Mouse (Mus musculus) forebrain, embryonic 15.5 days (tissue): ENCODE data around the gene Col8a2. TPM values are rescaled to one million over a fixed set of nuclear protein-coding genes. Genes with fewer than 3 reads are reported as not detected.

Experiments
- ATAC-seq: fragments of 200-750 bp; cut with Nextera tagmentation; replicated peaks from 2 replicates; pipeline ENCODE4 v1.8.0; 2017; ENCODE audit warnings: mild to moderate bottlenecking, moderate TSS enrichment, moderate library complexity
- H3K27ac ChIP-seq: fragments of 300-500 bp; sonication (generic); replicated peaks from 2 replicates; pipeline ENCODE4 v1.5.1; 2015; ENCODE audit warnings: mild to moderate bottlenecking, inconsistent platforms
- H3K27me3 ChIP-seq: fragments of 300-500 bp; sonication (generic); 2 replicates; pipeline ENCODE4 v1.6.1; 2015; ENCODE audit warnings: inconsistent platforms
- H3K36me3 ChIP-seq: fragments of 300-500 bp; sonication (generic); 2 replicates; pipeline ENCODE4 v1.6.1; 2015; ENCODE audit warnings: mild to moderate bottlenecking, inconsistent platforms
- H3K4me1 ChIP-seq: fragments of 300-500 bp; sonication (generic); 2 replicates; pipeline ENCODE4 v1.6.1; 2015; ENCODE audit warnings: inconsistent platforms
- H3K4me2 ChIP-seq: fragments of 300-500 bp; sonication (generic); replicated peaks from 2 replicates; pipeline ENCODE4 v1.6.1; 2015; ENCODE audit warnings: mild to moderate bottlenecking, inconsistent platforms
- H3K4me3 ChIP-seq: fragments of 300-500 bp; sonication (generic); 2 replicates; pipeline ENCODE4 v1.5.1; 2015; ENCODE audit warnings: mild to moderate bottlenecking, inconsistent platforms
- H3K9ac ChIP-seq: fragments of 300-500 bp; sonication (generic); replicated peaks from 2 replicates; pipeline ENCODE4 v1.6.1; 2015; ENCODE audit warnings: mild to moderate bottlenecking, inconsistent platforms
- H3K9me3 ChIP-seq: fragments of 300-500 bp; sonication (generic); 2 replicates; pipeline ENCODE4 v1.6.1; 2016; ENCODE audit warnings: inconsistent platforms
- WGBS: fragments of 180-500 bp; shearing (Covaris S2); methylation state at CpG from one replicate; pipeline ENCODE4 v1.1.7; 2015; ENCODE audit warnings: mixed read lengths; 5-methylcytosine and 5-hydroxymethylcytosine counted together
- polyA plus RNA-seq: library from polyadenylated mRNA; unstranded; fragments of >200 nt; fragmentation: Nextera tagmentation; extraction: Ambion mirVana; gene quantifications from 2 replicates; pipeline ENCODE4 v1.2.1, GENCODE M21; 2015

Gene Col8a2
- polyA plus RNA-seq, 1 experiment from 2014 or later: 3.0 TPM

DNA sequence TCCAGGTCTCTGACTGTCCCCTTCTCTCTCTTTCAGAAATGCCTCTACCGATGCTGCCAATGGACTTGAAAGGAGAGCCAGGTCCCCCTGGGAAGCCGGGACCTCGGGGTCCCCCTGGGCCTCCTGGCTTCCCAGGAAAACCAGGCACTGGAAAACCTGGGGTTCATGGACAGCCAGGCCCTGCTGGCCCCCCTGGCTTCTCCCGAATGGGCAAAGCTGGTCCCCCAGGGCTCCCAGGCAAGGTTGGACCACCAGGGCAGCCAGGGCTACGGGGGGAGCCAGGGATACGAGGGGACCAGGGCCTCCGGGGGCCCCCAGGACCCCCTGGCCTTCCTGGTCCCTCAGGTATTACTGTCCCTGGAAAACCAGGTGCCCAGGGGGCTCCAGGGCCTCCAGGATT, 23.8 kb downstream of the Col8a2 start:
- Histone ChIP-seq H3K4me2 (no peak overlapping the region), H3K4me1 (0 out of 2 replicates have a peak, but pooled peaks cover 5% of the 10 kb centered on the region), H3K4me3 (no peak overlapping the region), H3K9ac (no peak overlapping the region), H3K27ac (no peak overlapping the region), H3K27me3 (0 out of 2 replicates have a peak, but pooled peaks cover 3% of the 10 kb centered on the region), H3K9me3 (no peaks in the 10 kb centered on the region), H3K36me3 (peaks cover under 1% of the 10 kb centered on the region; the same call in 1 of the 2 replicates)
- no peak for ATAC-seq
- WGBS: 69% methylated on average over 7 of the region's 7 CpGs

DNA sequence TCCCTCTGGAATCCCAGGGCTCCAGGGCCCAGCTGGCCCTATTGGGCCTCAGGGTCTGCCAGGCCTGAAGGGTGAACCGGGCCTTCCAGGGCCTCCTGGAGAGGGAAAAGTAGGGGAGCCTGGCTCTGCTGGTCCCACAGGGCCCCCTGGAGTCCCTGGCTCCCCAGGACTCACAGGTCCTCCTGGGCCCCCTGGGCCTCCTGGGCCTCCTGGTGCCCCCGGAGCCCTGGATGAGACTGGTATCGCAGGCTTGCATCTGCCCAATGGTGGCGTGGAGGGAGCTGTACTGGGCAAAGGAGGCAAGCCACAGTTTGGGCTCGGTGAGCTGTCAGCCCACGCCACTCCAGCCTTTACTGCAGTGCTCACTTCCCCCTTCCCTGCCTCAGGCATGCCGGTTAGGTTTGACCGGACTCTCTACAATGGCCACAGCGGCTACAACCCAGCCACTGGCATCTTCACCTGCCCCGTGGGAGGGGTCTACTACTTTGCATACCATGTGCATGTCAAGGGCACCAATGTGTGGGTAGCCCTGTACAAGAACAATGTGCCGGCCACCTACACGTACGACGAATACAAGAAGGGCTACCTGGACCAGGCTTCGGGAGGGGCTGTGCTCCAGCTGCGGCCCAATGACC, 25.1 kb downstream of the Col8a2 start:
- 88% methylated on average over 16 of the region's 16 CpGs for WGBS
- H3K9me3 ChIP-seq: no peaks in the 10 kb centered on the region
- peaks cover 13% of the 10 kb centered on the region for H3K36me3 ChIP-seq
- 0 out of 2 replicates have a peak, but pooled peaks cover 3% of the 10 kb centered on the region for H3K27me3 ChIP-seq
- 0 out of 2 replicates have a peak, but pooled peaks cover 5% of the 10 kb centered on the region for H3K4me1 ChIP-seq
- H3K9ac ChIP-seq: no peak overlapping the region
- no peak overlapping the region for H3K4me3 ChIP-seq
- H3K27ac ChIP-seq: no peak overlapping the region
- no peak for ATAC-seq
- H3K4me2 ChIP-seq: no peak overlapping the region

DNA sequence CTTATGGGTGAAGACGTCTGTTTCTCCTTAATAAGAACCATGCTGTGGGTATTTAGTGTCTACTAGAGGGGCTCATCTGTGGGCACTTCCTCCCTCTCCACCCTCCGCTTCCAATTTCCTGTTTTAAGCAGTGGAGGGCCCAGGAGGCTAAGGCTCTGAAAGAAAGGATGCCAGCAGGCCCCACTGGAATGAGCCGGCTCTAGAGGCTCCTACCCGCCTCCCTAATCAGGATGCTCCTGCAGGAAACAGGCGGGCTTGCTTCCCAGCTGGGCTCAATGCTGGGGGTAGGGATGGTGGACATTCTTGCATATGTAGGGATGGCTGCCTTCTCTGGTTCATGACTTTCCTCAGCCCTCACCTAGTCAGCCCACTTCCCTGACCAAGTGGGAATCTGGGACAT, 26.6 kb downstream of the Col8a2 start:
- no peak for ATAC-seq
- no peak overlapping the region for H3K27ac ChIP-seq
- H3K4me2 ChIP-seq: no peak overlapping the region
- H3K9ac ChIP-seq: no peak overlapping the region
- H3K36me3 ChIP-seq: peaks cover 27% of the 10 kb centered on the region
- H3K9me3 ChIP-seq: no peaks in the 10 kb centered on the region
- no peak overlapping the region for H3K4me3 ChIP-seq
- 0 out of 2 replicates have a peak, but pooled peaks cover 3% of the 10 kb centered on the region for H3K27me3 ChIP-seq
- 36% methylated on average over 5 of the region's 5 CpGs for WGBS
- H3K4me1 ChIP-seq: 0 out of 2 replicates have a peak, but pooled peaks cover 5% of the 10 kb centered on the region

DNA sequence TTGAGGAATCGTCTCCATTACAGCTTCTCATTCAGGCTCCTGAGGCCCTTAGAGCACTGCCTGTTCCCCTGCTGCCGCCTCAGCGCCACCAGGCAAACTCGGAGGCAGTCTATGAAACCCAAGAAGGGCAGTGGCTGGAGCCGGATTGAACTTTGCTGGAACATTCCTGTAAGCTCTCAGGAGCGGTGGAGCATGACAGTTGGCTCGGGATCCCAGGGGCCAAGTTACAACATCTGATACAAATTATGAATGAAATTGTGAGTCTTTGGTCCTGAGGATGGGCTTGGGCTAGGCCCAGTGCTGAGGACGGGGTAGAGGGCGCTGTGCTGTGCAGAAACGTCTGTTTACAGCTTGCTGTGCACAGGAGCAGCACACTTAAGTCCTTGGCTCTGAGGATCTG, 27.8 kb downstream of the Col8a2 start:
- 61% methylated on average over 10 of the region's 10 CpGs for WGBS
- no peak overlapping the region for H3K4me3 ChIP-seq
- H3K27ac ChIP-seq: no peak overlapping the region
- no peak overlapping the region for H3K4me2 ChIP-seq
- H3K4me1 ChIP-seq: 0 out of 2 replicates have a peak, but pooled peaks cover 4% of the 10 kb centered on the region
- H3K27me3 ChIP-seq: no peaks in the 10 kb centered on the region
- peaks cover 28% of the 10 kb centered on the region for H3K36me3 ChIP-seq
- H3K9me3 ChIP-seq: no peaks in the 10 kb centered on the region
- no peak for ATAC-seq
- no peak overlapping the region for H3K9ac ChIP-seq

DNA sequence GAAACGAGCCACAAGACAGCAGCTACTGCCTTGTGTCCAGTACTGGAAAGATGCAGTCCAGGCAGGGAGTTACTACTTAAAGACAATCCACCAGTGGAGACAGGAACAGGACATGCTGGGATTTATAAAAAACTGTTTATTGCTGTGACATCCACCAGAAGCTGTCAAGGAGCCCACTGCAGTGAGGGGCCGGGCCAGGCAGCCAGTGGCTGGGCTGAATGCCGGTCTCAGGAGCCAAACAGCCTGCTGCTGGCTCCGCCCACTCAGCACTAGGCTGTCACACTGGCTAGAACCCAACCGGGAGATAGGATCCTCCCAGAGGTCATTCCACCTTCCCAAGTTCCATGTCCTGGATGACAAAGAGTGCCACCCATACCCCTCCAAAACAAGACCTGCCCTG, 29.3 kb downstream of the Col8a2 start:
- no peak overlapping the region for H3K4me3 ChIP-seq
- peaks cover 28% of the 10 kb centered on the region for H3K36me3 ChIP-seq
- H3K9ac ChIP-seq: no peak overlapping the region
- ATAC-seq: no peak
- H3K4me1 ChIP-seq: peaks cover 12% of the 10 kb centered on the region
- WGBS: 49% methylated on average over 5 of the region's 5 CpGs
- H3K27me3 ChIP-seq: no peaks in the 10 kb centered on the region
- H3K4me2 ChIP-seq: no peak overlapping the region
- H3K27ac ChIP-seq: no peak overlapping the region
- no peaks in the 10 kb centered on the region for H3K9me3 ChIP-seq

DNA sequence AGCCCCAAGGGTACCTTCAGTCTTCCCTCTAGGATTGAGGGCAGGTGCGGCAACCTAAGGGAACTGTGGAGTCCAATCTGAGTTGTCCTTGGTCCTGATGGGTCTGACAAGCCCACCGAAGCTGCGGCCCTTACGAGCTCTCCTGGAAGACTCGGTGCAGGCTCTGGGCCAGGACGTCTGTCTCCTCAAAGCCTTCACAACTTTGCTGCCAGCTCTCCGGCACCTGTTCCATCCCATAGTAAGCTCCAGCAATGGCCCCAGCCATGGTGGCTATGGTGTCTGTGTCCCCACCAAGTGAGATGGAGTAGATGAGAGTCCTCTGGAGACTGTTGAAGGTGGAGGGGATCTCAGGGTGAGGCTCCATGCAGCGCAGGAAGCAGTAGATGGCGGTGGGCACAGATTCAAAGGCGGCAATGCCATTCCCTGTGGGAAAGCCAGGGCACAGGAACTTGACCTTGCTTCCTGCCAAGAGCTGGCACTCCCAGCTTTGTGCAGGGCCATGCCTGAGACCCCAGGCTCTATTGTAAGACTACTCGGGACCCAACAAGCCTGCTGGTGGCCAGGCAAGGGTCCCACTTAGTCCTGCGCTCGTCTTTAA, 29.9 kb downstream of the Col8a2 start:
- Histone ChIP-seq H3K4me1 (peaks cover 13% of the 10 kb centered on the region), H3K36me3 (peaks cover 28% of the 10 kb centered on the region), H3K4me3 (no peak overlapping the region), H3K27ac (no peak overlapping the region), H3K9me3 (no peaks in the 10 kb centered on the region), H3K4me2 (no peak overlapping the region), H3K27me3 (no peaks in the 10 kb centered on the region), H3K9ac (no peak overlapping the region)
- 92% methylated on average over 13 of the region's 13 CpGs for WGBS
- no peak for ATAC-seq

DNA sequence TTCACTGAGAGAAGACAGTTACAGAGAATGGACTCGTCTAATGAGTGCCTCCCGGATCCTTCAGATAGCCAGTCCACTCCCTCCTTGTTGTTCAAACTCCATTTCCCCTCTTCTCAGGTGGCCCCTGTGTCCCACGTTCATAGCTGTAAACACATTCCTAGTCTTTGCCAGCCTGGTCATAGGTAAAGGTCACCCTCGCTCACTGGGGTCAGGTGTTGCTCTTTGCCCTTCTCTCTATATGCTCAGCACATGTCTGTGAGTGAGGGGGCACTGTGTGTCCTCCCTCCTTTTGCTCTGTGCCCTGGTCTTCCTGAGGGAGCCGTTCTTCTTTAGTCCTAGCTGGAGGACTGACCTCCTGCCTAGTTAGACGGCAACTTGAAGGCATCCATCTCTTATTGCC, 33.2 kb downstream of the Col8a2 start:
- H3K27me3 ChIP-seq: no peaks in the 10 kb centered on the region
- H3K4me2 ChIP-seq: no peak overlapping the region

DNA sequence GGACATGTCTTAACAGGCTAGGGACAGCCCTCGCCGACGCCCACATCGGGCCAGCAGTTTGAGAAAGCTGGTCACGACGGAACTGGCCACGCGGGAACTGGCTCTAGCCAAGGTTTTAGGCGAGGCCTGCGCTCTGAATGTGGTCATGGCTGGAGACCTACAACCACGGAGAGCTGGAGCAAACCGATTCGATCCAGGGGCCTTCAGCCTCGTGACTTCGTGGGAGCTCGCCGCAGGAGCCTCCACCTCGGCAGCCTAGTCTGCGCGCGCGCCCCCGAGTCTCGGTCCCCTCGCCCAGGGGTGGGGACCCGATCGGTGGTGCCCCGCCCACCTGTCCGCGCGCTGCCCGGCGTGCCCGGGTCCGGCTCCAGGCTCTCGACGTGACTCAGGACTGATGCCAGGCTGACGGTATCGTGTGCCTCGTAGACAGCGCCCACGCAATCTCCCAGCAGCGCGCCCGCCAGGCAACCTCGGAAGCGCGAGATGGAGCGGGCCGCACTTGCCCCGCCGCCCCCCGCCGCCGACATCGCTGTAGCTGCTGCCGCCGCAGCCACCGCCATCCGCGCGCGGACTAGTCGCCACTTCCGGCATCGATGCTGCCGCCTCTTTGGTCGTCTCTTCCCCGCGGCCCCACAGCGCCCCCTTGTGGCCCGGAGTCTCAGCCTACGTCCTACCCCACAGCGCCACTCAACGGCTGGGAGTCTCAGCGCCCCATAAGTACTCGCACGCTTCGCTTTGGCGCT, 34.7 kb downstream of the Col8a2 start, which contains the start of gene Adprhl2:
Gene Adprhl2, minus strand, starts transcription at position 593 of the 743 bp plus-strand sequence.
- Histone ChIP-seq H3K9me3 (no peaks in the 10 kb centered on the region), H3K4me1 (peaks cover 33% of the 10 kb centered on the region), H3K36me3 (peaks cover 19% of the 10 kb centered on the region), H3K4me2 (peak within 1 kb of the TSS; percentile 77), H3K27me3 (no peaks in the 10 kb centered on the region), H3K27ac (peak within 1 kb of the TSS; percentile 81), H3K4me3 (peak within 1 kb of the TSS; percentile 81), H3K9ac (peak within 1 kb of the TSS; percentile 77)
- ATAC-seq: peak; percentile 91
- under 1% methylated on average over 80 of the region's 80 CpGs for WGBS

More for the DNA sequence above, 33.2 kb downstream of the Col8a2 start:
- WGBS: 95% methylated on average over 6 of the region's 6 CpGs
- peaks cover 25% of the 10 kb centered on the region for H3K4me1 ChIP-seq
- peaks cover 28% of the 10 kb centered on the region for H3K36me3 ChIP-seq
- H3K4me3 ChIP-seq: no peak overlapping the region
- no peak for ATAC-seq
- H3K27ac ChIP-seq: no peak overlapping the region
- H3K9me3 ChIP-seq: no peaks in the 10 kb centered on the region
- H3K9ac ChIP-seq: no peak overlapping the region

DNA sequence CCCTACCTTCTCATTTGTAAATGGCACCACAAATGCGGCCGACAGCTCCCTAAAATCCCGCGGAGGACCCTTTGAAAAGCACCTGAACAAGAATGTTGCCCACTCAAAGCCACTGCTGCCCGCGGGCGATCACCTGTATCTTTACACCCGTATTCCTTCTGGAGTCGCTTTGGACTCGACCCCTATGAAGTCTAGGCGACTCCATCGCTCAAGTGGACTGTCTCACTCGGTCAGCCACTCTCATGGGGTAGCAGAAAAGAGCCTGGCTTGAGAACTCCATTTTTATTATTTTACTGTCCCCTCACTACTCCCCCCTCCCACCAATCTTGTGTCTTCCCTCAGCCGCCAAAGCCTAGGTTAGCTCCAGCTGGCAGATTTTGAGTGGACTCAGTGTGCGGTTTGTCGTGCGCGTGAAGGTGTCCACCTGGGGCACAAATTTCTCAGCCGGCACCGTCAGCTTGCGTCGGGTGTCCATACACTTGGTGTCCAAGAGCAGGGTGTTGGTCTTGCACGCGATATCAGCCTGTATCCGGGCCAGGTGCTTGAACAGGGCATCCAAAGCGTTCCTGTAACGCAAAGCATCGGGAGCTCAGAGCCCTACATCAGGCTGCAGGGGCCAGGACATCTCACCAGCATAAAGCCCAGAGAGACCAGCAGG, 35.4 kb downstream of the Col8a2 start:
- Histone ChIP-seq H3K4me1 (peaks cover 33% of the 10 kb centered on the region), H3K4me2 (peak overlapping the region; percentile 43), H3K9me3 (no peaks in the 10 kb centered on the region), H3K4me3 (peak overlapping the region; percentile 81), H3K36me3 (peaks cover 12% of the 10 kb centered on the region), H3K27ac (peak overlapping the region; percentile 81; the same call in 1 of the 2 replicates), H3K27me3 (no peaks in the 10 kb centered on the region), H3K9ac (no peak overlapping the region)
- peak; percentile 12 for ATAC-seq
- 55% methylated on average over 28 of the region's 28 CpGs for WGBS

DNA sequence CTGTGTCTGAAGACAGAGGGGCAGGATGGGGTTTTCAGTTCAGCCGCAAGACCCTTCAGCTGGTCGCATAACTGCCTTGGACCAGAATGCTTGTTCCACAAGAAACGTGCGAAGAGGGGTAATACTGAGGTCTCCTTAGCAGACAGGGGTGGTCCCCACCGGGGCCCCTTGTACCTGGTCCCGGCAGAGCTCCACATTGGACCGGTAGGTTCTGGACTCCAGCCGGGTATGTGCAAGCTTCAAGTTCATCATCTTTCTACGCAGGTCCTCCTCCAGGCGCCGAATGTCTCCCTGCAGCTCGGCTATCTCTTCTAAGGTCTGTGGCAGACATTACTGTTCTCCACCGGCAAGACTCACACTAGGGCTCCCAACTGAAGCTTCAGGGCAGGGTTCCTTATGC, 36.1 kb downstream of the Col8a2 start:
- Histone ChIP-seq H3K27me3 (no peaks in the 10 kb centered on the region), H3K36me3 (peaks cover 6% of the 10 kb centered on the region), H3K4me3 (no peak overlapping the region), H3K4me2 (no peak overlapping the region), H3K9me3 (no peaks in the 10 kb centered on the region), H3K27ac (no peak overlapping the region), H3K9ac (no peak overlapping the region), H3K4me1 (peaks cover 33% of the 10 kb centered on the region)
- ATAC-seq: no peak
- WGBS: 95% methylated on average over 13 of the region's 13 CpGs

DNA sequence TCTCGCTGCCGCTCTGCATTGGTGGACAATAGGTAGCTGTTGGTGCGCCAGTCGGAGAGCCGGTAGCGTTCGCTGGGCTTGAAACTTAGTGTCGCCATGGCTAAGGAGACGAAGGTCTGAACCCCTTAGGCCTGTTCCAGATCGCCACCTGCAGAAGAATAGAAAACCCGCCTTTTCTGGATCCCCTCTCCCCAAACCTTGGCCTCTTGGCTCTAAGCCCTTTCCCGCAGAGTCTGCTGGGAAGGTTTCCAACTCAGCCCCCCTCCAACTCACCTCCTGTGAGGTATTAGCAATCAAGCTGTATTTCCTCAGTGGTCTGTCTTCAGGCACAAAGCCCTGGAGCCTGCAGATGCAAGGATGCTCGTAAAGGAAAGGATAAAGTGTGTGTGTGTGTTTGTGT, 38.3 kb downstream of the Col8a2 start:
- H3K36me3 ChIP-seq: no peaks in the 10 kb centered on the region
- no peaks in the 10 kb centered on the region for H3K27me3 ChIP-seq
- no peak overlapping the region for H3K4me3 ChIP-seq
- H3K4me2 ChIP-seq: peak overlapping the region; percentile 23
- 0 out of 2 replicates have a peak overlapping the region, but pooled peaks have one; percentile 3 for H3K27ac ChIP-seq
- no peaks in the 10 kb centered on the region for H3K9me3 ChIP-seq
- 0 out of 2 replicates have a peak overlapping the region, but pooled peaks have one; percentile 7 for H3K9ac ChIP-seq
- H3K4me1 ChIP-seq: peaks cover 31% of the 10 kb centered on the region
- 14% methylated on average over 13 of the region's 13 CpGs for WGBS
- no peak for ATAC-seq
